Mouse (Mus musculus) mouse embryonic stem cell (cell line): Measurements from ENCODE around the gene Gen1.

Experiments used
- in situ Hi-C, 2 experiments: fragments of 300-500 bp; cut with MboI; formaldehyde crosslinking; loops; 1 replicate in 1 of 2; 3 replicates in 1 of 2; pipeline ENCODE4 v1.14.3; 2019 to 2020; ENCODE audit warnings: low sequenced_read_pairs in 2 of 2, low pct_unique_long_range_greater_than_20kb in 1 of 2, mixed read lengths in 1 of 2; ENCODE audit not compliant: unreplicated experiment in 1 of 2

Gene Gen1

DNA sequence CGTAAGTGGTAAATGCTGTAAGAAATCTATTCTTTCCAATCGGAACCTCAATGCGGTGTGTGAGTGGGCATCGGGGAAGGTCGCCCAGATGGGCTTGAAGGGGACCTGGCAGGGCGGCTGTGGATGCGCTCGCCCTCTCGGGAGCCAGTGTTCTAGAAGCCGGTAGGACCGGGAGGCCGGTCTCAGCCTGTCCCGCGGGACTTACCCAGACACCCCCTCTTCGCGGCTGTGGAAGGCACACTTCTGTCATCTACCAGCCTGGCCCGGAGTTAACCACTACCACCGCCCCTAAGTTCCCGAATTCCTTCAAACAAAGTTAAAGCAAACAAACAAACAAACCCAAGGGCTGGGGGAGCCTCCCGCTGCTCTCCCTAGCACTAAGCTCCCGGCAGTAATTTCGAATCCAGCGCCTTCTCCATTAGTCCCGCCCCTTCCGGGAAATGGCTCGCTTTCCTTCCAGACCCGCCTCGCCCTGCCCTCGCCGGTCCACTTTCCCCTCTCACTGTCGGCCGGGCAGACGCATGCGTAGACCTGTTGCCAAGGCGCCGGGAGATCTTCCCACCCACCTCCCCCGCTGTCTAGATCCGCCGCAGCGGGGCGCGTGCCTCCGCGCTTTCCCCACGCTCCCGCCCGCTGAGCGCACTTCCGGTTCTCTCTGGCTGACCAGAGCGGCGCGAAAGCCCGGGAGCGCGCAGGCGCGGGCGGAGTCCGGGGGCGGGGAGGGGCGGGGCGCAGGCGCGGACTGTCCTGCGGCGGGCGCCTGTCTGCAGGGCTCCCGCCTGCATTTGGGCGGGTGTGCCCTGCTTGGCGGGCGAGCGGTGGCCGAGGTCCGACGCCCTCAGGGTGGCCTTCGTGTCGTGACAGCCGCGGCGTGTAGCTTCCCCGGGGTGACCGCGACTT lies at the start of gene Gen1, which contains the start of gene Smc6:
Gene Gen1, minus strand, starts transcription at position 420 of the 900 bp plus-strand sequence.
Gene Smc6, plus strand, starts transcription at position 505 of the 900 bp plus-strand sequence.
- in situ Hi-C loops: no loop called here

DNA sequence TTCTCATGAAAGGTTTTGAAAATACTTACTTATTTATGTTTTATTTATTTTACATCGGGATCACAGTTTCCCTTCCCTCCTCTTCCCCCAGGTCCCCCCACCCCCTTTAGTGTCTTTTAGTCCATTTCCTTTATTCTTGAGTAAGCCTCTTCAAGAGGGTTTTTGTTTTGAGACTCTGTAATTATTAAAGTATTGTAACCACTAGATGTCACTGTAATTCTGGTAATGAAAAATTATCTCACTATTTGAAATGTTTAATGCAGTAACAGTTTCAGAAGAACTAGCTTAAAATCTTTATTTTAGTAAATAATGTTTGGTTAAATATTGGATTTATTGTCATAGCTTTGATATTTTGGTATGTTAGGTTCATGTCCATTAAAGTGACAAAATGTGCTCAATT lies 48.2 kb upstream of the Gen1 start:
- in situ Hi-C loops: loop anchor here in 1 of 2 experiments (25.0 kb wide), 1 partner anchor 1923 kb away; the partner anchor contains the start of gene Ddx1

DNA sequence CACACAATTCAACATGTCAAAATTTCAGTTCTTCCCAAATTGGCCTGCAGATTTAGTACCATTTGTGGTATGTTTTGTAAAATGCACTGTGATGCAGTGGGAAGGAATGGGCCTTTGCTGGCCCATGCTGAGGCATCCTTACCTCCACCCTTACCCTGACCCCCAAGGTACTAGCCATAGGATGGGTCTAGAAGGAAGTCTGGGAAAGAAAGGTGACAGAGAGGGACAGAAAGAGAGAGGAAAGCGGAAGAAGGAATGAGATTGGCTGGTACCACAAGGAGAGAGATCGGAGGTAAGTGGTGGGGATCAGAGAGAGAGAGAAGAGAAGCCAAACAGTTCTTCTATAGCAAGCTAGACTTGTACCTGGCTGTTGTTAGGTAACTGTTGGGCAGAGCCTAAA lies 45.5 kb upstream of the Gen1 start:
- in situ Hi-C loops: loop anchor here in 1 of 2 experiments (25.0 kb wide), 1 partner anchor 1926 kb away; the partner anchor contains the start of gene Ddx1

DNA sequence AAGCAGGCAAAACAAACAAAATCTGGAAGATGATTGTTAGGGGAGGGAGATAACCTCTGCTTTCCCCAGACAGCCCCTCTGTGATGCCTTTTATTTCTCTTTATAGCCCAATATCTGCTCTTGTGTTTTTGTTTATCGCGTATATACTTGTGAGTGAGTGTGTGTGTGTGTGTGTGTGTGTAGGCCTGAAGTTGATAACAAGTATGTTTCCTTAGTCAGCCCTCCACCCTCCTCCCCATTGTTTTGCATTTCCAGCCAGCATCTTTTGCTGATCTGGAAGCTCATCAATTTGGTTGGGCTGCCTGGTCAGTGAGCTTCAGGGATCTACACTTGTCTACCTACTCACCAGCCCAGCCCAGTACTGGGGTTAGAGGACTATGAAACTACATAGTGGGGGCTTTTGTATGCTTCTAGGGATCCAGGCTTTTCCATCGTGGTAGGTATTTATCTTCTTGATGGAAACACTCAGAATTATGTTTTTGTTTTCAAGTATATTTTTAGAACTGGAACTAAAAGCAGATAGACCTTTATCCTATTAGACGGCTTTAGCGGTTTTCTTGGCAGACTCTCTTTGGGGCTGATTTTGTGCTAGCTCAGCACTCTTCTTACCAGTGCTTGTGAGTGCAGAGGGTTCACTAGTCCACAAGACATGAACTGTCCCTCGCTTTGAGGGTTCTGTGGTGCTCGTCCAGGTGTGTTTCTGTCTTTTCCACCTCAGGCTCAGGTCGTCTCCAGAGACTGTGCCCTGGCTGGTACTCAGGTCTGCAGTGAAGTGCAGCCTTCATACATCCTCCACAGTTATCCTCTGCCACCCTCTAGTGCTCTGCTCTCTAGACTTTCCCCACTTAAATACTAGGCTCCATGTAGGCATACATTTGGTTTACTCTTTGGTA lies 41.4 kb upstream of the Gen1 start:
- in situ Hi-C loops: loop anchor here in 1 of 2 experiments (25.0 kb wide), 1 partner anchor 1930 kb away; the partner anchor contains the start of gene Ddx1

DNA sequence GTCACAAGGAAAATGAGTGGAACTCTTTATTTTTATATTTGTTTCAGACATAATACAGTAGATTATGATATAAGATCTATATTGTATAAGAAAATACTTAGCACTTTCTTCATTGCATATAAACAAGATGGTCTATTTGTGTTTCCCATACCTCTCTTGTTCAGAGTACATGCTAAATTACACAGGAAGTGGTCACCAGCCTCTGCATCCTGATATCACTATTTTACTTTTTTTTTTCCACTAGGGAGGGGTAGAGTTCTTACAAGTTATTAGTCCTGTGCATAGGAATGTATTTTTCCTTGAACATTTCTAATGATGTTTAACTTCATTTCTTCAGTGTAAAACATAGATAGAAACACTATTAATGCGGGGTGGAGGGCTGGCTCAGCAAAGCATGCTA lies 35.3 kb upstream of the Gen1 start:
- in situ Hi-C loops: loop anchor here in 1 of 2 experiments (25.0 kb wide), 1 partner anchor 1936 kb away; the partner anchor contains the start of gene Ddx1

DNA sequence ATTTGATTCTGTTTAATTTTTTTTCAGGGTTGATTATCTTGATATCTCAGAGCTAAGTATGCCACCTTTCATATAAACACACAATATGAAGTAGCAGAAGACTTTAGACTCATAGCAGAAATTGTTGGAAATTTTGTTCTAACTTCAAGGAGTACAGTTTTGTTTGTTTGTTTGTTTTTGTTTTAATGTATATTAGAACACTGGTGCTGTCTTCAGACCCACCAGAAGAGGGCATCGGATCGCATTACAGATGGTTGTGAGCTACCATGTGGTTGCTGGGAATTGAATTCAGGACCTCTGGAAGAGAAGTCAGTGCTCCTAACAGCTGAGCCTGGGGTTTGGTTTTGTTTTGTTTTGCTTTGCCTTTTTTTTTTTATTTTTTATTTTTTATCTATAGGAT lies 20.8 kb upstream of the Gen1 start:
- in situ Hi-C loops: no loop called here

DNA sequence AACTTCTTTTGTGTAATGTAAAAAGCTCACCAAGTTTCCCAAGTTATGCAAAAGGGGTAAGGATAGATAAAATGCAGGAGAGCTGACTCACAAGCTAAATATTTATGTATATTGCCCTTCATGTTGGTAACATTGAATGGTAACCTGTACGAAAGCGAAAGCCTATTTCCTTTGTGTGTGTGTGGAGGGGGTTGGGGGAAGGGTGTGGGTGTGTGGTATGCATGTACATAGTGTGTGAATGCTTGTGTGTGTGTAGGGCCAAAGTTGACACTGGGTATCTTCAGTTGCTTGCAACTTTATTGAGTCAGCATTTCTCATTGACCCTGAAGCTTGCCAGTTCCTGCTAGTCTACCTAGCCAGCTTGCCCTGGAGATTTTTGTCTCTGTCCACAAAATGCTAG lies 16.0 kb upstream of the Gen1 start:
- in situ Hi-C loops: no loop called here

DNA sequence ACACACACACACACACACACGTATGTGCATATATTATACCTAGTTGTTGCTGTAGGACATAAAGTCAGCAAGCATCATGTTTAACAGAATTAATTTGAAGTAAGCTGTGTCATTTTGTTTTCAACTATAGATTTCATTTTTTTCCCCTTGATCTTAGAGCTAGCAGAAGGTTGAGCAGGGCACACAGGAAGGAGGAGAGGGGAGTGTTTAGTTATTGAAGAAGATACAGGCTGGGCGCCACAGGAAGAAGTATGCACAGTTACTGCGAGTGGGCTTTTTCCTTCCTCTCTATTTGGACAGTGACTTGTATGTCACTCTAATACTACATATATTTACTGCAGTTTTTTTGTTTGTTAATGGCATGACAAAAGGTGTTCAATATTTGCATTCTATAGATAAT lies 14.3 kb upstream of the Gen1 start:
- in situ Hi-C loops: no loop called here

DNA sequence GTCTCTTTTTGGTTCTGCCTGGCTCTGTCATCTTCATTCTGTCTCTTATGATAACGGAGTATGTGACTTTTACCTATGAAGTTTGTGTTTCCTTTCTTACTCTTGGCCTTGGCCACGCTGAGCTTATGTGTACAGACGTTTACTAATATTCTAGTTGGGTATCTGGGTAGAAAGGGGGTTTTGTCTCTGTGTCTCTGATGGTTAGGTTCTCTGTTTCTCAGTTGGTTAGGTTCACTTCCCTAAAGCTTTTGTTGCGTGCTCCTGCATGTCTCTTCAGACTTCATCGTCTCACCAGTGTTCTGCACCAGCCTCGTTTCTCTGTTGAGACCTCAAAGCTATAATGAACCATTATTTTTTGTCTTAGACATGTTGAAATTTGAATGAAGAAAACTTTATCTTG lies 11.6 kb upstream of the Gen1 start:
- in situ Hi-C loops: no loop called here

DNA sequence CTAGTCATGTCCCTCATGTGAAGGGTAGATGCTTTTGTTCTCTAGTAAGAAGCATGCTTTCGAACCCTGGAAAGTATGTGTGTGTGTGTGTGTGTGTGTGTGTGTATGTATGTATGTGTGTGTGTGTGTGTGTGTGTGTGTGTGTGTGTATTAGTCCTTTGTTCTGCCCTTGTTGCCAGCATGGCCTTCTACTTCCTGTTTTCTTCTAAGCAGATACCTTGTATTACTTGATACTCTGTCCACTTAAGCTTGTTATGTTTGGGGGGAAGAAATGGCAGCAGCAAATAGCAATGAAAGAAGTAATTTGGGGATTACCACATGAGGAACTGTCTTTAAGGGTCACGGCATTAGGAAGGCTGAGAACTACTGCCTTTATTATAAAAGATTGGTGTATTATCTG lies 11.0 kb upstream of the Gen1 start:
- in situ Hi-C loops: no loop called here

DNA sequence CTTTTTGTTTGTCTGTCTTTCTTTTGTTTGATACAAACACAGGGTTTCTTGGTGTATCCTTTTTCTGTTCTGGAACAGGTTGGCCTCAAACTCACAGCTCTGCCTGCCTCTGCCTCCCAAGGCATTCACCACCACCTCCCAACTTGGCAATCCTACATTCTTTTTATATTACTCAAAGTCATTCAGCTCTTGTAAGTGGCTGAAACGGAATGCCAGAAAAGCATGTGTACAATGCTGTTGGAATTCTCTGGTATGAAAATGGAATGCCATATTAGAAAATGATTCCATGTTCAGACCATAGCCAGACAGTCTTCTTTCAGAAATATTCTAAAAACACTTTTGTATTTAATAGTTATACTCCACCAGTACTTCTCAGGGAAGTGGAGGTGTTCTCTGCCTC lies 7.6 kb upstream of the Gen1 start:
- in situ Hi-C loops: no loop called here

DNA sequence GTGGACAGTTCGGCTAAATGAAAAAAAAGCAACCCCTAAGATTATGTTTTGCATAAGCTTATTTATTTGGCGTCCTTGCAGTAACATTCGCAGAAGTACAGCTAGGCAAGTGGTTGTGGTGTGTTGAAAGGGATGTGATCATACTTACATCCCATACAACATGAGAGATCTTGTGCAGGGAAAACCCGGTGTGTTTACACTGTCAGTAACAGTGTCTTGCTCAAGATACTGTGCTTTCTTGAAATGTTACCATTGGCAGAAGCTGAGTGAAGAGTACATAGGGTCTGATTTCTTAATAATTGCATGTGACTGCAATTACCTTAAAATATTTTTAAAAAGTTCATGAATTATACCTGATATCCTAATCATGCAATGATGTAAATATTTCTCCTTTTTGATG lies 7.0 kb upstream of the Gen1 start:
- in situ Hi-C loops: no loop called here

DNA sequence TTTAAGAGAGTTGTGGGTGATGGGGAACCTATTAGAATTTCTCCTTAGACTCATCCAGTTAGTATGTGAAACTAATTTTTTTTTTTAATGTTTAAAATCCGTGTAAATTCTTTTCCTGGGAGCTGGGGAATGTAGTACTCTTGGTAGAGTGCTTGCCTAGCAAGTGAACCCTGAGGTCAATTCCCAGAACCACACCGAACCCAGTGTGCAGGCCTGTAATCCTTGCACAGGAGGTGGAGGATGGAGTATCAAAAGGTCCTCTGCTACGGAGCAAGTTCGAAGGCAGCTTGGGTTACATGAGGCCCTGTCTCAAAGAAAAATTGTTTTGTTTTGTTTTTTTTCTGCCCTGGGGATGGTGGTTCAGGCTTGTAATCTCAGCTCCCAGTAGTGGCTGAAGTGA lies 1.4 kb upstream of the Gen1 start:
- in situ Hi-C loops: no loop called here

DNA sequence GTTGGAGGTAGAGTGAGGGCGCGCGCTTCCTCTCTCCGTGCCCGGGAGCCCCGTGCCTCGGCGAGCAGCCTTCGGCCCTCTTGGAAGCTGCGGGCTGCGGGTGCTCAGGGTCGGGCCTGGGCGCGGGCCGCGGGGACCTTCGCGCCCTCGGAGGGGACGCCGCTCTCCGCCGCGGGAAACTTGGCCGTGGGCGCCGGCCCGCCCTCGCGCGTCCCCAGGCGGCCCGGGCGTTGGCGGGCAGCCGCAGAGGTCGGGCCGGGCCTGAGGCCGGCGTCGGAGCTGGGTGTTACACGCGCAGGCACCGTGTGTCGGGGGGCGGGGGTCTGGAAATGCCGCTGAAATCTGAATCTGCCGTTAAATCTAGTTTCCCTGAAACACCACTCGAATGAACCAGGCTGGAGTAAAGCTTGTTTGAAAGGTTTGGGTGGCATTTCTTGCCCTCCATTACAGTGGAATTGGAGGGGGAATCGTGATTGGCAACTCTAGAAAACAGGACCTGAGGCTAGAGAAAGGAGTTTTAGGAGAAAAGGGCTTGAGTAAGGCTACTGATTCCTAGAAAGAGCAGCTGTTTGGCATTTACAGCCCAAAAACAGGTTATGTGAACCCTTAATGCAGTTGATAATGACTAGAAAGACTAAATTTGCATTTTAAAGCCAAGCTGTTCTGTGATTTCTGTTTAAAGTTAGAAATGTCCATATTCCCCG lies 833 bp upstream of the Gen1 start:
- in situ Hi-C loops: no loop called here

DNA sequence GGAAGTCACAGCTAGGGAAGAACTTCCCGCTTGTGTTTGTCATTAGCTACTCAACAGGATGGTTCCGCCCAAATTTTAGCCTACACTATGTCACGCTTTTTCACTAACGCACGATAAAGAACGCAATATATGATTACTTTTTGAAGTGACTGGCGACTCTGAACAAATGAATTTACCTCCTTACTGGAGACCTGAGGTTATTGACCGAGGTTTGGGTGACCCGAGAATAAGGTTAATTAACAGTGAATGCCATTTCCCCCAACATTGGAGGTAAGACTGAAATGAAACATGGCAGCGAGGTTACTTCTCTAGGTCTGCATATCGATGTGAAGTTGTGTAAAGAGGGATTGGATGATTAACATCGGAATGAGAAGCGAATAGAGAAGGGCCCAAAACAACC lies 706 bp downstream of the Gen1 start:
- in situ Hi-C loops: no loop called here

DNA sequence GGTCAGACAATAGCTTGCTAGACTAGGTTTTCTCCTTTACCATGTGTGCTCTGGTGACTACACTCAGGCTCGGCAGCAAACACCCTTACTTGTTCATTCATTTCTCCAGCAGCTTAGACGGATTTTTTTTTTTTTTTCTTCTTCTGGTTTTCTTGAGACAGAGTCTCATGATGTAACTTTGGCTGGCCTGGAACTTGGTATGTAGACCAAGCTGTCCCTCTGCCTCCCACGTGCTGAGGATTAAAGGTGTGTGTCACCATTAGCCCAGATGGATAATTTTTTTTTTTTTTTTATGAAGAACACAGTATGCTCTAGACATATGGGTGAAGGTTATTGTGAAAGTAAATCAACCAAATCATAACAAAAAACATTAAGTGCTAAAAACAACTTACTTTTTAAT lies 15.3 kb downstream of the Gen1 start:
- in situ Hi-C loops: no loop called here

DNA sequence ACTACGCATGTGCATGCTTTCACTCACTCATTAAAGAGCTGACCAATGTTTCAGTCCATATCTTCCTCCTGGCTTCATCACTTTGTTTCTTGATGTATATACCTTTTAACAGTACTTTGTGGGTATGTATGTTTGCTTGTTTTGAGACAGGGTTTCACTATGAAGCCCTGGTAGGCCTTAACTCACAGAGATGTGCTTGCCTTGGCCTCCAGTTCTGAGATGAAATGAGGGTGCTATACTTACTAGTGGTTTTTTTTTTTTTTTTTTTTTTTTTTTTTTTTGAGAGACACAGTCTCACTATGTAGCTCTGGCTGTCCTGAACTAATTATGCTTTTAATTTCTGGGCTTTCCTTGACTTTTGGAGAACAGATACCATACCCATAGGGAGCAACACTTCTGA lies 18.1 kb downstream of the Gen1 start:
- in situ Hi-C loops: no loop called here

DNA sequence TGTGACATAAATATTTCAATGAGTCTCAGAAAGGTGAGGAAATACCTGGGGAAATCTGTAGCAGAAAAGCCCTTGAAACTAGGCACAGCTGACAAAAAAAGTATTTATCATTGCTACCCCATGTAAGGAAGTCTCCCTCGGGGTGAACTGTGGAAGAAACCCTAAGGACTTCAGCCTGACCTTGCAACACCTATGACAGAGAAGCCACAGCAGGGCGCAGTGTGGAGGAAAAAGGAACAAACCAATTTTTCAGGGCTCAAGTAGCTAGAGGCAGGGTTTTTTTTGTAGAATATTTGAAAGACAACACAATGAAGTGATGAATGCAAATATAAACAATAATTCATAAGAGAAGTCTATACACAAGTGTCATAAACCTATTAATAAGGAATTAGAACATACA lies 29.6 kb downstream of the Gen1 start:
- in situ Hi-C loops: no loop called here

DNA sequence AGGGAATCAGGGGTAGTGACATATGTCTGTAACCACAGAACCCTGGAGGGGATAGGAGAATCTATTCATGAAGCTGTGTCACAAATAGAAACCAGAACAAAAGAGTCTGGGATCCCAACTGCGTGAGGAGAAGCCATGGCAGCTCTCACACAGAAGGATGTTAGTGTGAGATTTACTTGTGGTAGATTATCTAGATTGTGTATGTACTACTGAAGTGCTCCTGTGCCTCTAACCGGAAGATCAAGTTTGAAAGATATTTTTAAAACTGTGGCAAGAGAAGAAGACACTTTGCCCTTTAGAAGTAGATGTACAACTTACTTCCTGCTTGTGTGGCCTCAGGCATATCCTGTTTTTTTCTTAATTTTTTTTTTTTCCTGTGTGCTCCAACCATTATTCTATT lies 35.3 kb downstream of the Gen1 start:
- in situ Hi-C loops: no loop called here
